Mouse (Mus musculus): ENCODE measurements at regions not wholly inside any gene's neighbourhood (a gene's known extent, or its start where the extent isn't known, plus 50 kb on each side); places are given as distances from the start of the nearest gene placed in this dataset.

- WGBS, result 87% methylated on average over 4 of the region's 4 CpGs
- no peak for DNase-seq (ENCODE audit: low spot score)
- Histone ChIP-seq H3K36me3 (replicated peaks) (no peaks in the 10 kb centered on the region), H3K27me3 (replicated peaks; ENCODE audit: low read depth, poor library complexity, severe bottlenecking) (no peaks in the 10 kb centered on the region), H3K4me1 (no peaks in the 10 kb centered on the region), H3K4me3 (no peak overlapping the region), H3K27ac (replicated peaks) (no peak overlapping the region), H3K9me3 (no peaks in the 10 kb centered on the region)
These were observed 1680.8 kb downstream of the Kcnt2 start for GRCm38 (mm10) chr1:141926804-141927203.

GRCm38 (mm10) chr1:141948055-141948454, 1692.4 kb upstream of the B3galt2 start:
- Histone ChIP-seq H3K27ac (replicated peaks) (no peak overlapping the region), H3K27me3 (replicated peaks; ENCODE audit: low read depth, poor library complexity, severe bottlenecking) (no peaks in the 10 kb centered on the region), H3K36me3 (replicated peaks) (no peaks in the 10 kb centered on the region), H3K9me3 (no peaks in the 10 kb centered on the region), H3K4me1 (no peaks in the 10 kb centered on the region), H3K4me3 (no peak overlapping the region)
- DNase-seq (ENCODE audit: low spot score), result no peak
- 85% methylated on average over 1 of the region's 1 CpGs for WGBS

DNA sequence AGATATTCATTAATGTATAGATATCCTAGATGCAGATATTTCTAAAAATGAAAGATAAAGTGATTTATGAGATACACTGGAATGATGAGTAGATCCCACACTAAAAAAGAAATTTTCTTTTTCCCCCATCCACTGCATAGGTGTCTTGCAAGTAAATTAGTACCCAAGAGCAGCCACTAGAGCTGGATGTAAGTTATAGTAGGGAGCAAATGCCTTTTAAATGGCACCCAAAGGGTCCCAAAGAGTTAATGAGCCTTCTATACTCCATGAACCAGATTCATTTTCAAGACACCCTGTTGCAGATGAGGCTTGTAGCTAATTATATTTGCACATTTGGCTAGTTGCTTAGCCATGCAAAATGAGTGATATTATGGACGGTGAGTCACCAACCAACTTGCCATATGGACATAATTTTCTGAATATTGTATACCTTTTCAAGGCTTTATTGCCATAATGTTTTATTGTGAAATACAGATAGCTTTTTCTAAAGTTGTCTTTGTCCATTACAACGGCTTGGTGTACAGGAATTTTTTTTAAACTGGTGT, 1686.1 kb upstream of the B3galt2 start:
- Histone ChIP-seq H3K27me3 (replicated peaks; ENCODE audit: low read depth, poor library complexity, severe bottlenecking) (no peaks in the 10 kb centered on the region), H3K36me3 (replicated peaks) (no peaks in the 10 kb centered on the region), H3K9me3 (no peaks in the 10 kb centered on the region), H3K4me1 (no peaks in the 10 kb centered on the region), H3K4me3 (no peak overlapping the region), H3K27ac (replicated peaks) (no peak overlapping the region)
- no peak for DNase-seq (ENCODE audit: low spot score)
- WGBS, result 95% methylated on average over 2 of the region's 2 CpGs

DNA sequence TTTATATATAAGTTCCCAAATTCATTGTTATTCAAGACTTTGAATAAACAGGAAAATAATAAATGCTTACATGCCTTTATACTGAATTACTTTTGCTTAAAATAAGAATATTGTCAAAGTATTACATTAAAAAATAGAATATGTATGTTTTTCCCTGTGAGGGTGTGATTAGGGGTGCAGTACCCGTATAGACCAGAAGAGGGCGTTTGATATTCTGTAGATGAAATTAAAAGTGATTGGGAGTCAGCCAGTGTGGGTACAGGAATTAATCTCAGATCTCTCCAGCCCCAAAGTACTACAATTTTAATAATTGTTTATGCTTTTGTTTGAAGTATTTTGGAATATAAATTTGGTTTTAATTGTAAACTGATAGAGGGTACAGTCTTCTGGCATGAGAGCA, 1678.7 kb upstream of the B3galt2 start:
- no peaks in the 10 kb centered on the region for H3K36me3 ChIP-seq (replicated peaks)
- peak; percentile 11 for DNase-seq (ENCODE audit: low spot score)
- no peak overlapping the region for H3K4me3 ChIP-seq
- H3K27me3 ChIP-seq (replicated peaks; ENCODE audit: low read depth, poor library complexity, severe bottlenecking), result no peaks in the 10 kb centered on the region
- H3K27ac ChIP-seq (replicated peaks), result no peak overlapping the region
- H3K4me1 ChIP-seq, result no peaks in the 10 kb centered on the region
- H3K9me3 ChIP-seq, result no peaks in the 10 kb centered on the region
- WGBS, result under 1% methylated on average over 2 of the region's 2 CpGs

- WGBS, result 84% methylated on average over 5 of the region's 5 CpGs
- no peaks in the 10 kb centered on the region for H3K36me3 ChIP-seq (replicated peaks)
- H3K27me3 ChIP-seq (replicated peaks; ENCODE audit: low read depth, poor library complexity, severe bottlenecking), result no peaks in the 10 kb centered on the region
- no peak for DNase-seq (ENCODE audit: low spot score)
- H3K4me3 ChIP-seq, result no peak overlapping the region
- no peak overlapping the region for H3K27ac ChIP-seq (replicated peaks)
- H3K4me1 ChIP-seq, result no peaks in the 10 kb centered on the region
- H3K9me3 ChIP-seq, result no peaks in the 10 kb centered on the region
These were observed 1672.3 kb upstream of the B3galt2 start for GRCm38 (mm10) chr1:141968133-141968532.

- H3K27me3 ChIP-seq (replicated peaks; ENCODE audit: low read depth, poor library complexity, severe bottlenecking), result no peaks in the 10 kb centered on the region
- H3K4me1 ChIP-seq, result no peaks in the 10 kb centered on the region
- H3K4me3 ChIP-seq, result no peak overlapping the region
- H3K36me3 ChIP-seq (replicated peaks), result no peaks in the 10 kb centered on the region
- no peaks in the 10 kb centered on the region for H3K9me3 ChIP-seq
- H3K27ac ChIP-seq (replicated peaks), result no peak overlapping the region
- DNase-seq (ENCODE audit: low spot score), result no peak
These were observed 1666.1 kb upstream of the B3galt2 start for GRCm38 (mm10) chr1:141974329-141974728.

- no peak overlapping the region for H3K27ac ChIP-seq (replicated peaks)
- DNase-seq (ENCODE audit: low spot score), result no peak
- H3K27me3 ChIP-seq (replicated peaks; ENCODE audit: low read depth, poor library complexity, severe bottlenecking), result no peaks in the 10 kb centered on the region
- no peaks in the 10 kb centered on the region for H3K36me3 ChIP-seq (replicated peaks)
- H3K4me1 ChIP-seq, result no peaks in the 10 kb centered on the region
- no peak overlapping the region for H3K4me3 ChIP-seq
- H3K9me3 ChIP-seq, result no peaks in the 10 kb centered on the region
These were observed 1640.7 kb upstream of the B3galt2 start for GRCm38 (mm10) chr1:141999769-142000168.

DNA sequence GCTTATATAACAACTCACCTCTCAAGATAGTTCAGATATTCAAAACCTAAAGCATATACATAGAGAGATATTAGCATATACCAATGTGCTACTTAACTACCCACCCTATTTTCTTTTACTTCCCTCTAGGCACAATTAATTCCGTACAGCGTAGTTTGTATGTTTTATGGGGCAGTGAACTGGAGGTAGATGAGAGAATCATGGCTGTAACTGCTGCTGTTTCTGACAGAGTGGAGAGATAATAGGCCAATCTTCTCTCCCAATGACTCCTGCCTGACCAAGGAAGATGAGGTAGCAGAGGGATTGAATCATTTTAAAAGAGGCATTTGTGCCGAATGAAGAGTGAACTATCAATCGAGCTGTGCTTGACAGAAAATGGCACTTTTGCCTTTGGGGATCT, 1640.1 kb upstream of the B3galt2 start:
- no peaks in the 10 kb centered on the region for H3K27me3 ChIP-seq (replicated peaks; ENCODE audit: low read depth, poor library complexity, severe bottlenecking)
- no peak for DNase-seq (ENCODE audit: low spot score)
- no peak overlapping the region for H3K27ac ChIP-seq (replicated peaks)
- no peak overlapping the region for H3K4me3 ChIP-seq
- 88% methylated on average over 4 of the region's 4 CpGs for WGBS
- no peaks in the 10 kb centered on the region for H3K4me1 ChIP-seq
- no peaks in the 10 kb centered on the region for H3K36me3 ChIP-seq (replicated peaks)
- H3K9me3 ChIP-seq, result no peaks in the 10 kb centered on the region

DNA sequence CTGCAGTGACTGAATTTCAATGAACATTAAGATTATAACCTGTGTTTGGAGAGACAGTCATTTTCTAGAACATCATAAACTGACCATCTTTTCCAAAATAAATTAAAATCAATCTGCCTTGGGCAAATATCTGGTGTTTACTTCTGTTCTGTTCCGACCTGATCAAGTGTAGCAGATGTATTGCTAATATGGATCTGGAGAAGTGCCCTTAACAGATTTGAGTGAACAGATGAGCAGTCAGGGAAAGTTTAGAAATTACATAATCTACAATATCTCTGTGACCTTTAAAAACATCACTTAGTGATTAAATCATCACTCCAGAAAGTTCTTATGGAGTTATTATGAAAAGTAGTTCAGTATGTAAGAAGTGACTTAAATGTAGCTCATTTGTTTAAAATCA, 1634.1 kb upstream of the B3galt2 start:
- no peaks in the 10 kb centered on the region for H3K9me3 ChIP-seq

DNA sequence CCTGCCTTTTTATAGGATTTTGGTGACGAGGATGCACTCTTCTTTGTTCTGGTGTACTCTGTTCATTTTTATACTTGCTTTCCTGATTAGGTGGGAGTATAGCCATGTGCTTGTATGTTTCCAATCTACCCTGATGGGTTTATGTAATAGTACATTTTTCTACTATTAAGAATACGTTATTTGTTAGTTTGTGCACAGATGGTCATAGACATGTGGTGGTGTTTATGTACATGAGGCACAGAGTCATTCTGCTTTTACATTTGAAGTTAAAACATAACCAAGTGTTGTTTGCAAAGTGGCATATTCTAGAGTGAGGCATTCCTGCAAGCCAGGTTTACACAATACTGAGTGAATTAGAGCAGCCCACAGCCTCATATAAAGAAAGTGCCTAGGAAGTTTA, 1597.7 kb upstream of the B3galt2 start:
- Histone ChIP-seq H3K4me3 (no peak overlapping the region), H3K36me3 (replicated peaks) (no peaks in the 10 kb centered on the region), H3K4me1 (no peaks in the 10 kb centered on the region), H3K27me3 (replicated peaks; ENCODE audit: low read depth, poor library complexity, severe bottlenecking) (no peaks in the 10 kb centered on the region), H3K9me3 (no peaks in the 10 kb centered on the region), H3K27ac (replicated peaks) (no peak overlapping the region)
- DNase-seq (ENCODE audit: low spot score), result no peak
- 82% methylated on average over 2 of the region's 2 CpGs for WGBS

More for the DNA sequence above, 1634.1 kb upstream of the B3galt2 start:
- no peaks in the 10 kb centered on the region for H3K27me3 ChIP-seq (replicated peaks; ENCODE audit: low read depth, poor library complexity, severe bottlenecking)
- H3K36me3 ChIP-seq (replicated peaks), result no peaks in the 10 kb centered on the region
- H3K27ac ChIP-seq (replicated peaks), result no peak overlapping the region
- WGBS, result 81% methylated on average over 1 of the region's 1 CpGs
- no peaks in the 10 kb centered on the region for H3K4me1 ChIP-seq
- no peak for DNase-seq (ENCODE audit: low spot score)
- H3K4me3 ChIP-seq, result no peak overlapping the region

DNA sequence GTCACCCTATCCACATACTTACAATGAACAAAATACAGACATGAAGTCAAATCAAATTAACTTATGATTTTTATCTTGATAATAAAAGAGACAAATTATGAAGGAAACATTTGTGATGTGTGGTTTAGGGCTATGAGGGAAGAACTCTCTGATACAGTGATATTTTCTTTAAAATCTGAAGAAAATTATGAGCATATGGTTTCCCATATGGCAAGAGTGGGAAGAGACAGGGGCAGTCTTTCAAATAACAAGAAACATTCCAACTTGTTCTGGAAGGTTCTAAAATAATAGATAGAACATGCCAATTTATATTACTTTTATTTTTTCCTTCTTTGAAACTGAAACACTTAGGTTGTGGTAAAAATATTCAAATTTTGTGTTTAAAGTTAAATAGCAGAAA, 1585.3 kb upstream of the B3galt2 start:
- Histone ChIP-seq H3K4me1 (no peaks in the 10 kb centered on the region), H3K4me3 (no peak overlapping the region), H3K27ac (replicated peaks) (no peak overlapping the region), H3K9me3 (no peaks in the 10 kb centered on the region), H3K27me3 (replicated peaks; ENCODE audit: low read depth, poor library complexity, severe bottlenecking) (no peaks in the 10 kb centered on the region), H3K36me3 (replicated peaks) (no peaks in the 10 kb centered on the region)
- DNase-seq (ENCODE audit: low spot score), result no peak
